Mouse (Mus musculus) embryonic fibroblast, embryonic 13.5 days (primary cell): ENCODE measurements at regions not wholly inside any gene's neighbourhood (a gene's known extent, or its start where the extent isn't known, plus 50 kb on each side); places are given as distances from the start of the nearest gene placed in this dataset.

ENCODE experiments used
- H3K27ac ChIP-seq: 2 replicates; pipeline ENCODE4 v1.5.1; 2012; ENCODE audit warnings: low read length, control low read depth, inconsistent platforms; ENCODE audit not compliant: insufficient read depth
- H3K4me1 ChIP-seq: 2 replicates; pipeline ENCODE4 v1.6.1; 2011; ENCODE audit warnings: low read length; ENCODE audit not compliant: control insufficient read depth, insufficient read depth
- H3K4me3 ChIP-seq: 2 replicates; pipeline ENCODE4 v1.5.1; 2011; ENCODE audit warnings: mild to moderate bottlenecking, control low read depth, low read length; ENCODE audit not compliant: insufficient read depth
- CTCF ChIP-seq: IDR thresholded peaks from 2 replicates; pipeline ENCODE4 v1.5.1; 2011; ENCODE audit warnings: mild to moderate bottlenecking, control low read depth, low read length, moderate library complexity, borderline replicate concordance; ENCODE audit not compliant: insufficient read depth
- POLR2A ChIP-seq: IDR thresholded peaks from 2 replicates; pipeline ENCODE4 v1.6.1; 2011; ENCODE audit warnings: low read depth, mild to moderate bottlenecking, control low read depth, low read length, moderate library complexity

DNA sequence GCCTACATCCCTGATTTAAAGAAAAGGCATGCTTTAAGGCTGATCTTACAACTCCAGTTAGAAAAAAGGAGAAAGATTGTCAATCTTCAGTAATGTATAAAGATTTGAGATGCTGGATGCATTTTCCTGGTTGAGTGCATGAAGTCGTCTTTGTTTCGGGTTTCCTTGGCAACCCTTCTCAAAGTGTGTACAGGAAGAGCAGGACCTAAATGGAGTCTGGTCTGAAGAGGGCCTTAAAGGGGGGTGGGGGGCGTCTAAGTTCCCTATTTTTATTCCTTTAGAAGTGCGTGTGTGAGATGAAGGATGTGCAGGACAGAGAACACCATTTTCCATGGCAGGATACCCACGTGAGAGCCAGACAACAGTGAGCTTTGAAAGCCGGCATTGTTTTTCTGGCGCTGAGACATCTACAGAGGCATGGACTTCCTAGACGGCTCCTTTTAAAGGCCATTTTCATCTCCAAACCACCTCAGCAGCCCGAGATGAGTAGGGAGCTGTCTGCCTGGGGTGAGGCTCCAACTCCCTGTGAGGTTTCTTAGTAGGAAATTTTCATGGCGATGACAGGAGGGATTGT is 319.2 kb upstream of the G2e3 start:
- Histone ChIP-seq H3K4me1 (no peaks in the 10 kb centered on the region), H3K27ac (no peak overlapping the region), H3K4me3 (no peak overlapping the region)
- TF ChIP-seq POLR2A (no peak), CTCF (no peak)

GRCm38 (mm10) chr12:51026046-51026445 is 321.8 kb upstream of the G2e3 start:
- Histone ChIP-seq H3K4me1 (no peaks in the 10 kb centered on the region), H3K4me3 (no peak overlapping the region), H3K27ac (no peak overlapping the region)
- TF ChIP-seq CTCF = no peak
- no peak for TF ChIP-seq POLR2A

DNA sequence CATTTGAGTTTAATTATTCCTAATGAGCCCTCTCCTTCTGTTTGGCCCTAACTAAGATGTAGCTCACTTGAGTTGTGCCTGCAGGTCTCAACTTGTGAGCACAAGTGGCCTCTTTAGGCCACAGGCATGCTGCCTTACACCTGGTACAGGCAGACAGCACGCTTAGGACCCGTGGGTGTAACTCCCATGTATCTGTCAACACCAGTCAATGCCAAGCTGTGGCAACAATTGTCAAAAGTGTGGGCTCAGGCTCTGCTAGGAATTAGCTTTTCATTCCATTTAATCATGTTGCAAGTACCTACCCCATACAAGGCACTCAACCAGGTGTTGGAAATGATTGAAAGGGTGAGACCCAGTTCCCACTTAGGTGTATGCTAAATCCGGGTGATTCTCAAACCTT is 322.3 kb upstream of the G2e3 start:
- no peak overlapping the region for H3K27ac ChIP-seq
- no peaks in the 10 kb centered on the region for H3K4me1 ChIP-seq
- H3K4me3 ChIP-seq = no peak overlapping the region
- no peak for TF ChIP-seq CTCF
- no peak for TF ChIP-seq POLR2A

- Histone ChIP-seq H3K27ac (no peak overlapping the region), H3K4me3 (no peak overlapping the region), H3K4me1 (no peaks in the 10 kb centered on the region)
- TF ChIP-seq CTCF (no peak), POLR2A (no peak)
Observed at GRCm38 (mm10) chr12:51024057-51024743, 323.7 kb upstream of the G2e3 start.

DNA sequence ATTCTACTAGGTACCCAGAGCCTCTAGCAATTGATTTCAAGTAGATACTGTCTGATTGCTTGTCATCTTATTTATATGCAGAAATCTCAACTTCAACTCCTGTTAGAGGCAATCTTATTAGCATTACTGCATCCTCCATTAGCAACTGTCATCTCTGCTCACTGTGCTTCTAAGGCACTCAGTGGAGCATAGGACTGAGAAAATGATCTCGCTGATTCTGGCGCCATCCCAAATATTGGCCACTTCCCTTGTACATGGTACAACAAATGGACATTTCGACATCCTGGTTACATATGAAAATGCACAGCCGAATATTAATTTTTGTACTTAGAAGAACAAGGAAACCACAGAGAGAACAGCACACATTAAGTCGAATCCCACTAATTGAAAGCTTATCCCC is 329.7 kb upstream of the G2e3 start:
- no peak for TF ChIP-seq POLR2A
- no peak for TF ChIP-seq CTCF
- H3K27ac ChIP-seq = no peak overlapping the region
- no peak overlapping the region for H3K4me3 ChIP-seq
- no peaks in the 10 kb centered on the region for H3K4me1 ChIP-seq

GRCm38 (mm10) chr12:51016081-51016480 is 331.8 kb upstream of the G2e3 start:
- TF ChIP-seq CTCF (no peak), POLR2A (no peak)
- Histone ChIP-seq H3K27ac (no peak overlapping the region), H3K4me3 (no peak overlapping the region)

DNA sequence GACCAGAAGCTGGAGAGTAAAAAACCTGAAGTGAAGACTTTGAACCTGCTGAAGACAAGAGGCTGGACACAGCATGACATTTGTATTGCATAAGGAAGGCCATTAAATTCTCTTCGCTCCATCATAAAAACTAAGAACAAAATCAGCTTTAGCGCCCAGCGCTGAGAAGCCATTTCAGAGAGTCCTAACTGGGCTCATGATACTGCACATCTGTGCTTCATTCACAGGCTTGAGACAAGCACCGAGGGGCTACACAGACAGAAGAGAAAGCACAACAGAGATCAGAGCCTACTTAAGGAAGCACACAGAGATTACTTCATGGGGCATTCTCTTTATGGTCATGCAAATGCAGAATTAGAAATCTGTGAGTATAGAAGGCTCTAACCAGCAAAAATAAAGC is 338.2 kb upstream of the G2e3 start:
- H3K4me1 ChIP-seq = no peaks in the 10 kb centered on the region
- no peak for TF ChIP-seq CTCF
- TF ChIP-seq POLR2A = no peak
- H3K27ac ChIP-seq = no peak overlapping the region
- no peak overlapping the region for H3K4me3 ChIP-seq

More at GRCm38 (mm10) chr12:51016081-51016480, 331.8 kb upstream of the G2e3 start:
- H3K4me1 ChIP-seq = no peaks in the 10 kb centered on the region

DNA sequence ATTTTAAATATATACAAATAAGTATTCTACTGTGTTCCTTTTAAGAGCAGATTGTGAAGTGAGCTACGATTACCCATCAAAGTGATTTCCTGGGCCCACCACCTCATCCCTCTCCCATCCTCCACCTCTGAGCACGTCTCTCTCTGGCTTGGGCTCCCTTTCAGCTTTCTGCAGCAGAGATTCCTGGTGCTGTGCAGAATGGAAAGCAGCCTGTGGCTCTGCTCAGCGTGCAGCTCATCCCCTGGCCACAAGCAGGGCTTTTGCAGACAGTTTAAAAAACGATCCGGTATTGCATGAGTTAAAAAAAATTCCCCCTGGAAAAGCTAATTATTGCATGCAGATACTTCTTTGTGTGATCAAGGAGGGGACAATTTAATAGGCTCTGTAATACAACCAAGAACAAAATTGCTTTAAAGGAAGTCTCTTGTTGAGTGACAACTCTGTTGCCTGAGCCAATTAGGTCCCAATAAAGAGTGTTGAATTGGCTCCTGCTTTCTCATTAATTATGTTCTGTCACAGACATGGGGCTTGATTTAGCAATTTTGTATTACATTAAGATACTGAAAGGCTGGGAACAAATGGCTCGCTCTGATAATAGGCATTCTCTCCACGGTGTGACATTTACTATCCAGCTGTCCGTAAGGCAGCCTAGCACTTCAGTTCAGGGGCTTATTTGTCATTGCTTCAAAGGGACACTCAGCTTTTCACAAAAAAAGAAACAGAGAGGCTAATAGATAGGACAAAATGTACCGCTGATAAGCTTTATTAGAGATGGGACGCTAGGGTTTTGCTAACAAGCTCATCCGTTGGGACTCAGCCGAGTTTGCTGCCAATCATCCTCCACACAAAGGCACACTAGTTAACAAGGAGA is 345.9 kb upstream of the G2e3 start:
- TF ChIP-seq CTCF = no peak
- no peak for TF ChIP-seq POLR2A
- no peak overlapping the region for H3K27ac ChIP-seq
- H3K4me1 ChIP-seq = no peaks in the 10 kb centered on the region
- no peak overlapping the region for H3K4me3 ChIP-seq

DNA sequence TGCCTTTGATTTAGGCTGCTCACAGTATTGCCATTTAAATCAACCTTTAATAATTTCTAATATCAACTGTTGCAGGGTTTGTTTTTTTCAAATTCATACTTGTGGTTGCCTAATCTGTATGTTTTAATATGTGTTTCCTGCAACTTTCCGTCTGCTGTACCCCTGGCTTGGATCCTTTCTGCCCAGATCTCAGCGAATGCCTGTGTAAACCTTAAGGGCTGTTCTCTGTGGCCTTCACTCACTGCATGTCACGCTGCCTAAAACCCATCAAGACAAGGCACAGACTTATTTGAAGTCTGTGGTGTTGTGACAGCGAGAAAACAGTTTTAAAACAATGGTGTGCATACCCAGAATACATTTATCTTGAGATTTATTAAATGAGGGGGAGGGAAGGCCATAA is 346.8 kb upstream of the G2e3 start:
- H3K4me1 ChIP-seq = no peaks in the 10 kb centered on the region
- TF ChIP-seq CTCF = no peak
- TF ChIP-seq POLR2A = no peak
- no peak overlapping the region for H3K27ac ChIP-seq
- no peak overlapping the region for H3K4me3 ChIP-seq
